Mouse (Mus musculus) liver, postnatal 0 days (tissue): ENCODE results near the gene Gm49378.

Experiments
- CTCF ChIP-seq: sonication (generic); IDR thresholded peaks from 2 replicates; pipeline ENCODE4 v1.5.1; 2016; ENCODE audit warnings: antibody characterized with exemption, low read depth
- EP300 ChIP-seq: IDR thresholded peaks from 2 replicates; pipeline ENCODE4 v1.6.1; 2016; ENCODE audit warnings: antibody characterized with exemption, low read depth, mild to moderate bottlenecking

DNA sequence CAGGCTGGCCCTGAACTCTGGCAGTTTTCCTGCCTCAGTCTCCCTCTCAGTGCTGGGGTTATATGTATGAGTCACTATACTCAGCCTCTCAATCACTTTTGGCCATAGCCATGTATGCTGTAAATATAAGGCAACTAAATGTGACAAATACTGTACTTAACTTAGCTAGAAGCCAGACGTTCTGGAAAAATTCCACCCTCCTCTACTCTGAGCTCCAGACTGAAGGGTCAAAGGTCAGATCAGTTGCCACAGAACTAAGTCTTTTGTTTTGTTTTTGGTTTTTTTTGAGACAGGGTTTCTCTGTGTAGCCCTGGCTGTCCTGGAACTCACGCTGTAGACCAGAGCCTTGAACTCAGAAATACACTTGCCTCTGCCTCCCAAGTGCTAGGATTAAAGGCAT lies 21.8 kb downstream of the Gm49378 start:
- TF ChIP-seq EP300 (no peak), CTCF (no peak)
